Mouse (Mus musculus) neural tube, embryonic 12.5 days (tissue): ENCODE measurements at regions not wholly inside any gene's neighbourhood (a gene's known extent, or its start where the extent isn't known, plus 50 kb on each side); places are given as distances from the start of the nearest gene placed in this dataset.
A peak's percentile ranks its signal among the peaks of the same experiment; 100 is the strongest.

ENCODE experiments used
- ATAC-seq: fragments of 200-750 bp; cut with Nextera tagmentation; 2 replicates; pipeline ENCODE4 v1.8.0; 2017; ENCODE audit warnings: low read depth, mild to moderate bottlenecking, moderate TSS enrichment, moderate library complexity; ENCODE audit not compliant: low FRiP score
- H3K27ac ChIP-seq: fragments of 300-500 bp; sonication (generic); 2 replicates; pipeline ENCODE4 v1.5.1; 2016
- H3K27me3 ChIP-seq: fragments of 300-500 bp; sonication (generic); replicated peaks from 2 replicates; pipeline ENCODE4 v1.6.1; 2016; ENCODE audit warnings: mild to moderate bottlenecking
- H3K36me3 ChIP-seq: fragments of 300-500 bp; sonication (generic); 2 replicates; pipeline ENCODE4 v1.6.1; 2016; ENCODE audit warnings: mild to moderate bottlenecking
- H3K4me1 ChIP-seq: fragments of 300-500 bp; sonication (generic); 2 replicates; pipeline ENCODE4 v1.6.1; 2016
- H3K4me2 ChIP-seq: fragments of 300-500 bp; sonication (generic); replicated peaks from 2 replicates; pipeline ENCODE4 v1.6.1; 2016; ENCODE audit warnings: mild to moderate bottlenecking
- H3K4me3 ChIP-seq: fragments of 300-500 bp; sonication (generic); 2 replicates; pipeline ENCODE4 v1.5.1; 2016
- H3K9ac ChIP-seq: fragments of 300-500 bp; sonication (generic); 2 replicates; pipeline ENCODE4 v1.6.1; 2016; ENCODE audit warnings: mild to moderate bottlenecking
- H3K9me3 ChIP-seq: fragments of 300-500 bp; sonication (generic); 2 replicates; pipeline ENCODE4 v1.6.1; 2016; ENCODE audit warnings: mild to moderate bottlenecking
- WGBS: fragments of 180-500 bp; shearing (Covaris S2); methylation state at CpG from one replicate; pipeline ENCODE4 v1.1.7; 2016; 5-methylcytosine and 5-hydroxymethylcytosine counted together

DNA sequence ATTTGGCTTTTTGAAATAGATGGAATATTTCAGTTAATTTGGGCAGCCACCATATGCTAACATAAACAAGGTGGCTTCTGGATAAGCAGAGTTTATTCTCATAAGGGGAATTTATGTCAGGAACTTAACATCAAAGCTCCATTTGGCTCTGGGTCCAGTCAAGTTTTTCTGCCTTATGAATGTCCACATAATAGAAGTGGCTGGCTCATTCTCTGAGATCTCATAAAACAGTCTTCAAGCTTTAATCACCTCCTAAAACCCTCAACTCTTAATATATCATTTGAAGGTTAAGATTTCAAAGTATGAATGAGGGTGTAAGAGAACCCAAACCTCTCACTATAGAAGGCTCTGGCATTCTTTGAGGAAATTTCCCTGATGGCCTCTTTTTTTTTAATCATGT, 1361.0 kb downstream of the Efna5 start:
- Histone ChIP-seq H3K4me1 (no peaks in the 10 kb centered on the region), H3K9ac (no peak overlapping the region), H3K27ac (no peak overlapping the region), H3K4me3 (no peak overlapping the region), H3K9me3 (no peaks in the 10 kb centered on the region), H3K4me2 (no peak overlapping the region), H3K36me3 (no peaks in the 10 kb centered on the region), H3K27me3 (no peaks in the 10 kb centered on the region)
- no peak for ATAC-seq

DNA sequence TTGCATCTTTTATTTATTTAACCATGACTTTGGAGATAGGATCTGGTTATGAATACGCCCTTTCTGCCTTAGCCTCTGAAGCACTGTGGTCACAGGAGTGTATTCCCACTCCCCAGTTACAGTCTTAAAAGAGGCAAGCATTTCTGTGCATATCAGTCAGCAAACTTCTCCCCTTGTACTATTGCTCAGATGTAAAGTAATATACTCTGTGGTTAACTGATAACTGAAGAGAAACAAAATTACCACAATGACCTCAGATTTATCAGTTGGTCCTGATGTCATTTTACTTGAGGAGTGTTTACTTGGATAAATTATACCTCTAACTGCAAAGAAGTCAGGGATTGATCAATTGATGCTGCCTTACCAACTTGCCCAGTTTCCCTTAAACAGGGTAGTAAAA, 1366.1 kb downstream of the Efna5 start:
- H3K9me3 ChIP-seq = no peaks in the 10 kb centered on the region
- H3K4me3 ChIP-seq = no peak overlapping the region
- no peak for ATAC-seq
- H3K4me1 ChIP-seq = no peaks in the 10 kb centered on the region
- 88% methylated on average over 1 of the region's 1 CpGs for WGBS
- no peak overlapping the region for H3K4me2 ChIP-seq
- H3K27ac ChIP-seq = no peak overlapping the region
- no peak overlapping the region for H3K9ac ChIP-seq
- no peaks in the 10 kb centered on the region for H3K36me3 ChIP-seq
- no peaks in the 10 kb centered on the region for H3K27me3 ChIP-seq

DNA sequence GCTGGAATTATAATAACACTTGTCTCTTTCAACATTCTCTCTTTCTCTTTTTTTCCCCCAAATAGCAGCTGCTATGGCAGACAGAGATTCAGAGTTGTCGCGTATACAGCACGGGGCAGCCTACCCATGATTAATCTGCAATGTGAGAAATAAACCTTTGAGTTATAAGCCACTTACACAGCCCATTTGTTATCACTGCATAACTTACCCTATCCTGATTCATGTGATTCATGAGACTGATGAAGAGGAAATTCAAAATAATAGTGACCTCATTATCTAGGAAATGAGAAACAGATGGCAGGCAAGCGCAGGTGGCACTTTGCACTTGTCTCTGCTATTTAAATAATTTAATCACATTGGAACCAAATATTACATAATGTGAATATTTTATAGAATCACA, 1367.7 kb downstream of the Efna5 start:
- H3K27me3 ChIP-seq = no peaks in the 10 kb centered on the region
- no peaks in the 10 kb centered on the region for H3K4me1 ChIP-seq
- peak; percentile 56; the same call in 1 of the 2 replicates for ATAC-seq
- H3K9me3 ChIP-seq = no peaks in the 10 kb centered on the region
- H3K4me2 ChIP-seq = no peak overlapping the region
- H3K9ac ChIP-seq = no peak overlapping the region
- no peak overlapping the region for H3K4me3 ChIP-seq
- WGBS = 55% methylated on average over 4 of the region's 4 CpGs
- no peaks in the 10 kb centered on the region for H3K36me3 ChIP-seq
- H3K27ac ChIP-seq = no peak overlapping the region

DNA sequence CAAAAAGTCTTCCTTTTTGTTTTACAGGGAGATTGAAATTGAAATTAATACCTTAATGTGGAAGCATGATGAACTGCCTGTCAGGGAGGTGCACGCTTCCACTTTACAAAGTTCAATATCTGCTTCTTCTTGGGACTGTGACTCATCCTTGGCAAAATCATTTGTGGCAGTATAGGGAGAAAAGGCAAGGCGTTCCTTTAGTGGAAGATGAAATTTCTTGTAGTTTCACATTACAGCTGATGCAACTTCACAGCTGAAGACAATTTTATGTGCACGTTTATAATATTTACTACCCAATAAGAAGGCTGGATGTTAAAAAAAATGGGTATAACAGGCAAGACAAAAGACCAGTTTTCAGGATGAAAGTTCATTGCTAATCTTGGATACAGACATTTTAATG, 1385.9 kb downstream of the Efna5 start:
- Histone ChIP-seq H3K9me3 (no peaks in the 10 kb centered on the region), H3K36me3 (no peaks in the 10 kb centered on the region), H3K4me2 (no peak overlapping the region), H3K27ac (no peak overlapping the region), H3K4me3 (no peak overlapping the region), H3K27me3 (no peaks in the 10 kb centered on the region), H3K4me1 (no peaks in the 10 kb centered on the region), H3K9ac (no peak overlapping the region)
- no peak for ATAC-seq
- WGBS = 80% methylated on average over 3 of the region's 3 CpGs

DNA sequence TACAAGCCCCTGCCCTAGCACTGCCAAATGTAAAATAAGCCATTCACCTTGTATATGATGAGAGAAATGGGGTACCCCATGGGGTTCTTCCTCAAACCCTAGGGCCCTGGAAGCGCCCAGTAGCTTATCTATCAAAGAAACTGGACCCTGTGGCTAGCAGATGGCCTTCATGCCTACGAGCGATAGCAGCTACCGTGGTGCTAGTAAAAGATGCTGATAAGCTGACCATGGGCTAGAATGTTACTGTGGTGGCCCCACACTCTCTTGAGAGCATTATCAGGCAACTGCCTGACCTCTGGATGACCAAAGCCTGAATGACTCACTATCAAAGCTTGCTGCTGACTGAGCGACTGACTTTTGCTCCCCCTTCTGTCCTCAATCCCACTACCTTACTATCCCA, 1403.7 kb downstream of the Efna5 start:
- Histone ChIP-seq H3K4me1 (no peaks in the 10 kb centered on the region), H3K27me3 (no peaks in the 10 kb centered on the region), H3K36me3 (no peaks in the 10 kb centered on the region), H3K27ac (no peak overlapping the region), H3K4me3 (no peak overlapping the region), H3K9ac (no peak overlapping the region), H3K4me2 (no peak overlapping the region), H3K9me3 (peaks cover 25% of the 10 kb centered on the region)
- ATAC-seq = no peak
- 90% methylated on average over 5 of the region's 5 CpGs for WGBS

DNA sequence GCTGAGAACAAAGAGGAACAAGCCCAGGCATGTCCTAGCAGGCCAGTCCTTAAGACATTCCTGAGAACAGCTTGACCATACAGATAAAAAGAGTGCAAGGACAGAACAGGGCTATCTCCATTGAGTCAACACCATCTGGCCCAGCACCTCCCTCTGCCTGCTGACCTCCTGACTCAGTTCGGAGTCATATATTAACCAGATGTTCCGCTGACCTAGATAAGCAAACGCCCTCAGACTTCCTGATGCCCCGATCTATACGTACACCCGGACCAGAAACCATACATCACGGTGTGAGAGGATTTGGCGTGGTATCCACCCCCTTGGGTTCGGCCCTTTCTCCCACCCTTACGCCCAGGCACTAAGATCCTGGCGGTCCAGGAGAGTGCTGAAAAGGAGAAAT, 1406.7 kb downstream of the Efna5 start:
- no peaks in the 10 kb centered on the region for H3K27me3 ChIP-seq
- peaks cover 4% of the 10 kb centered on the region for H3K9me3 ChIP-seq
- 91% methylated on average over 11 of the region's 11 CpGs for WGBS
- no peak overlapping the region for H3K27ac ChIP-seq
- no peak overlapping the region for H3K4me2 ChIP-seq
- no peaks in the 10 kb centered on the region for H3K4me1 ChIP-seq
- ATAC-seq = no peak
- no peak overlapping the region for H3K9ac ChIP-seq
- H3K4me3 ChIP-seq = no peak overlapping the region
- no peaks in the 10 kb centered on the region for H3K36me3 ChIP-seq

DNA sequence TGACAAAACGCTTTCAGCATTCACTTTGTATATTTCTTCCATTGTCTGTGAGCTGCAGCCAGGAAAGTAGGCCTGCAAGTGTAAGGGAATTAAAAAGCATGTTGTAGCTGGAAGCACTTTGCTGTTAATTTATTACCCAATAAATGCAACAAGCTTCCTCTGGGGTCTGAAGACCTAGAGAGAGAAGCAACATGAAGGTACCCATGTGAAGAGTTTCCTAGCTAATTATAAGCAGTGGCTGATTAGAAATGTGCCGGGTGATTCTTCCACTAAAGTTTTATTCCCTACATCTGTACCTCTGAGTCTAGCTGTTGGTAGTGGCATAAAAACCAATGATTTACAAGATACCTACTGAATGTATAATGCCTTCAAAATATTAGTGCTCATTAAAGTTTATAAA, 1428.2 kb downstream of the Efna5 start:
- no peak overlapping the region for H3K4me3 ChIP-seq
- no peak for ATAC-seq
- H3K4me1 ChIP-seq = no peaks in the 10 kb centered on the region
- H3K27ac ChIP-seq = no peak overlapping the region
- H3K9me3 ChIP-seq = no peaks in the 10 kb centered on the region
- WGBS = 68% methylated on average over 2 of the region's 2 CpGs
- H3K36me3 ChIP-seq = no peaks in the 10 kb centered on the region
- H3K4me2 ChIP-seq = no peak overlapping the region
- H3K27me3 ChIP-seq = no peaks in the 10 kb centered on the region
- H3K9ac ChIP-seq = no peak overlapping the region

DNA sequence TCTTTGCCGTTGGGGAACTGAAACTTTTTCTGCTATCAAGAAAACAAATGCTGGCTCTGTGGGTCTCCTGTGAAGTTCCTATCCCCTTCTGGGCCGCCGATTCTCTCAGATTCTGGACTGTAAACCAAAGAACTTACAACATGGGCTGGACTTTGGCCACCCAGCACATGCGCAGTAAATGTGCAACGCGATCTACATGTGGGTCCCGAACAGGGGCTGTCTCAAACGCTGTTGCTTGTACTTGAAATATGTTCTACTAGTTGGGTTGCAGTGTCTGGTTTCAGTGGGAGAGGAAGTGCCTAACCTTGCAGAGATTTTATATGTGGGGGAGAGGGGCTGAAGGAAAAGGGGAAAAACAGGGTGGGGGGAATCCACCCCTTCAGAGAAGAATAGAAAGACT, 1454.3 kb downstream of the Efna5 start:
- no peaks in the 10 kb centered on the region for H3K4me1 ChIP-seq
- no peak overlapping the region for H3K9ac ChIP-seq
- H3K27me3 ChIP-seq = no peaks in the 10 kb centered on the region
- no peak overlapping the region for H3K27ac ChIP-seq
- no peaks in the 10 kb centered on the region for H3K36me3 ChIP-seq
- no peak for ATAC-seq
- WGBS = 86% methylated on average over 8 of the region's 8 CpGs
- no peak overlapping the region for H3K4me3 ChIP-seq
- H3K9me3 ChIP-seq = no peaks in the 10 kb centered on the region
- H3K4me2 ChIP-seq = no peak overlapping the region
